8 mouse cellular contexts compared by ENCODE assay signal in the genomic region with DNA sequence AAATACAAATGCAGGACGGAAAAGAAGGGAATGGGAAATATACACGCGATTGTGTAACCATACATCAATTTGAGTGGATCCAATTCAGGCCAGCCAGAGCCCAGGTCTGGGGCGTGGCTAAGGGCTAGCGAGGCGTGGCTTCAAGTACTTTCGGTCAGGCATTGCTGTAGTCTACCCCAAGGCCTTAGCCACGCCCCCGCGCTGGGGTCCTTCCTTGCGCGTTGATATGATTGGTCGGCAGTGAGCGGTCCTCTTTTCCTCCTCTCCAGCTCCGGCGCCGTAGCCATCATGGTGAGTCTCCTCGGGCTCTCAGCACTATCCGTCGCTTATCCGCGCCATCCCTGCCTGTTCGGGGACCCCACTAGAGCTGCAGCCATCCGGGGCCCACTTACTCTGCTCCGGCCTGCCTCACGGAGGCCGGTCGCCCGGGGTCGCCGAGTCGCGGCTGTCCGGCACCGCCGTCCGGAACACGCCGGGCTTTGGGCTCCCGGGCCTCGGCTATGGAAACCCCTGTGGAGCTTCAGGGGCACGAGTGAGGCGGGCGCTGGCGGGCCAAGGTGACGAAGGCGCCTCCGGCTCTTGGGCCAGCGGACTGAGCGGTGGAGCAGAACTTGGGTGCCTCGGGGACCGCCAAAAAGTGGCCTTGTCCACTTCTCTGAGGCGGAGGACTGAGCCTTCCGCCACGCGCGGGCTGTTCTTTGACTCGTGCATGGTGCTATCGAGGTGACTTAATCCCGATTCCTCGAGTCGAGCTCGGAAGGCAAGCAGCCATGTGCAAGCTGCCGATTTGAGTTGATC. TPM values are rescaled to one million over a fixed set of nuclear protein-coding genes. Genes with fewer than 3 reads are reported as not detected.
DNase-seq lines count a peak whose midpoint lies in the region; ATAC-seq lines count a peak whose summit lies in the region.

No protein-coding gene starts in this region.

- H3K4me1 ChIP-seq in forebrain, embryonic 14.5 days (ENCODE audit: control insufficient read depth, insufficient read depth, low read length), result peaks cover 22% of the 10 kb centered on the region
- H3K4me1 ChIP-seq in neural tube, embryonic 15.5 days, result peaks cover 48% of the 10 kb centered on the region

- peak overlapping the region; percentile 97 for H3K4me3 ChIP-seq in forebrain, embryonic 14.5 days (ENCODE audit: low read depth, low read length)
- H3K4me3 ChIP-seq in neural tube, embryonic 15.5 days (replicated peaks), result peak overlapping the region; percentile 70

- no peaks in the 10 kb centered on the region for H3K27me3 ChIP-seq in forebrain, embryonic 14.5 days (replicated peaks; ENCODE audit: control insufficient read depth, insufficient read depth, low read length)
- H3K27me3 ChIP-seq in neural tube, embryonic 15.5 days (replicated peaks), result no peaks in the 10 kb centered on the region

- peak; percentile 94 for ATAC-seq in forebrain, embryonic 14.5 days
- peak; percentile 92 for ATAC-seq in neural tube, embryonic 15.5 days (ENCODE audit: low FRiP score)

- peak overlapping the region; percentile 95 for H3K9ac ChIP-seq in forebrain, embryonic 14.5 days (ENCODE audit: low read length)
- H3K9ac ChIP-seq in neural tube, embryonic 15.5 days (replicated peaks), result peak overlapping the region; percentile 83

- H3K9me3 ChIP-seq in forebrain, embryonic 14.5 days (replicated peaks; ENCODE audit: control insufficient read depth, low read length), result no peaks in the 10 kb centered on the region
- H3K9me3 ChIP-seq in neural tube, embryonic 15.5 days (replicated peaks), result no peaks in the 10 kb centered on the region

- peak overlapping the region; percentile 70 for H3K4me2 ChIP-seq in forebrain, embryonic 14.5 days (ENCODE audit: low read length)
- H3K4me2 ChIP-seq in neural tube, embryonic 15.5 days, result peak overlapping the region; percentile 66

- peak overlapping the region; percentile 80 for H3K27ac ChIP-seq in forebrain, embryonic 14.5 days (ENCODE audit: low read depth, low read length)
- H3K27ac ChIP-seq in neural tube, embryonic 15.5 days (replicated peaks), result peak overlapping the region; percentile 84

- DNase-seq in ES-CJ7 (ENCODE audit: low read depth, low spot score), result peak; percentile 97
- DNase-seq in cerebellum, adult 11 months, result peak; percentile 97
- peak; percentile 97 for DNase-seq in forebrain, embryonic 14.5 days (ENCODE audit: low spot score)
- peak; percentile 96 for DNase-seq in heart, postnatal 14 days
- DNase-seq in layer of hippocampus, adult 11-12 months (ENCODE audit: low spot score), result peak; percentile 99
- DNase-seq in lung, adult 18-20 months, result peak; percentile 96
- DNase-seq in testis, postnatal 14 days (ENCODE audit: low spot score), result peak; percentile 96

- intact Hi-C loops in heart, postnatal 14 days (cut with DNase I), result loop anchor here (10.0 kb wide), 1 partner anchor 1204 kb away; a partner anchor contains a TSS

- under 1% methylated on average over 64 of the region's 64 CpGs for WGBS in forebrain, embryonic 14.5 days
- under 1% methylated on average over 64 of the region's 64 CpGs for WGBS in neural tube, embryonic 15.5 days

- peaks cover 38% of the 10 kb centered on the region for H3K36me3 ChIP-seq in forebrain, embryonic 14.5 days (ENCODE audit: control insufficient read depth, insufficient read depth, low read length)
- peaks cover 33% of the 10 kb centered on the region for H3K36me3 ChIP-seq in neural tube, embryonic 15.5 days

RNA-seq across cellular contexts. Expression of a gene that starts 3.7 kb away (rescaled TPM):
- 726 and 919 TPM in 2 replicates for polyA plus RNA-seq in forebrain, embryonic 14.5 days (2014; fragmentation: Nextera tagmentation; extraction: Ambion mirVana)
- total RNA-seq in heart, postnatal 14 days (2021), result 100 to 1,000 TPM; 816 to 895 TPM
- polyA plus RNA-seq in neural tube, embryonic 15.5 days (2015; fragmentation: Nextera tagmentation; extraction: Ambion mirVana), result 573 and 590 TPM in 2 replicates

RNA-seq across cellular contexts. Expression of a gene that starts 3.8 kb away (rescaled TPM):
- 14.7 and 15.5 TPM in 2 replicates for polyA plus RNA-seq in forebrain, embryonic 14.5 days (2014; fragmentation: Nextera tagmentation; extraction: Ambion mirVana)
- total RNA-seq in heart, postnatal 14 days (2021), result 10 to 100 TPM; 12.4 to 13.3 TPM
- polyA plus RNA-seq in neural tube, embryonic 15.5 days (2015; fragmentation: Nextera tagmentation; extraction: Ambion mirVana), result 16.2 and 17.5 TPM in 2 replicates

Comparison
In these comparisons a context has a peak if more than half of its experiments do, and no peak if none do; other contexts are left out.
1. Peak in every context shown above with its lines: DNase-seq, ATAC-seq, H3K4me3 ChIP-seq and H3K27ac ChIP-seq.